Mouse (Mus musculus): ENCODE data around the gene Mvp. TPM values are rescaled to one million over a fixed set of nuclear protein-coding genes. Genes with fewer than 3 reads are reported as not detected.

The Mvp gene
- polyA plus RNA-seq, 1 experiment = 32.2 TPM

GRCm38 (mm10) chr7:126946530-126946929, 67.9 kb downstream of the Mvp start:
- Histone ChIP-seq H3K27ac (ENCODE audit: insufficient read depth, low read length) (no peak overlapping the region), H3K4me1 (ENCODE audit: control insufficient read depth, insufficient read depth, low read length) (no peaks in the 10 kb centered on the region), H3K4me3 (ENCODE audit: insufficient read depth, low read length) (no peak overlapping the region)
- TF ChIP-seq POLR2A (IDR thresholded peaks at IDR 0.05; ENCODE audit: low read depth, low read length) = no peak
- peak; percentile 79; the same call in 1 of the 2 replicates for TF ChIP-seq CTCF (IDR thresholded peaks at IDR 0.05; ENCODE audit: borderline replicate concordance, insufficient read depth, low read length)

GRCm38 (mm10) chr7:126941801-126942200, 72.6 kb downstream of the Mvp start:
- TF ChIP-seq CTCF (IDR thresholded peaks at IDR 0.05; ENCODE audit: borderline replicate concordance, insufficient read depth, low read length) (no peak), POLR2A (IDR thresholded peaks at IDR 0.05; ENCODE audit: low read depth, low read length) (no peak)
- no peak overlapping the region for H3K4me3 ChIP-seq (ENCODE audit: insufficient read depth, low read length)
- no peaks in the 10 kb centered on the region for H3K4me1 ChIP-seq (ENCODE audit: control insufficient read depth, insufficient read depth, low read length)
- no peak overlapping the region for H3K27ac ChIP-seq (ENCODE audit: insufficient read depth, low read length)

- H3K4me3 ChIP-seq (ENCODE audit: insufficient read depth, low read length) = no peak overlapping the region
- no peak overlapping the region for H3K27ac ChIP-seq (ENCODE audit: insufficient read depth, low read length)
- no peaks in the 10 kb centered on the region for H3K4me1 ChIP-seq (ENCODE audit: control insufficient read depth, insufficient read depth, low read length)
- TF ChIP-seq POLR2A (IDR thresholded peaks at IDR 0.05; ENCODE audit: low read depth, low read length) = no peak
- TF ChIP-seq CTCF (IDR thresholded peaks at IDR 0.05; ENCODE audit: borderline replicate concordance, insufficient read depth, low read length) = no peak
Observed at GRCm38 (mm10) chr7:126941171-126941570, 73.2 kb downstream of the Mvp start.

Other genes starting within 250 kb of the Mvp start
- gene Gdpd3, start 248.3 kb downstream of the Mvp start, polyA plus RNA-seq (2011; ENCODE audit: insufficient read length, low read depth, missing spikeins) = 2.8 and 3.6 TPM in 2 replicates
- gene Ypel3, start 237.7 kb downstream of the Mvp start, polyA plus RNA-seq (2011; ENCODE audit: insufficient read length, low read depth, missing spikeins) = 58.8 and 62.2 TPM in 2 replicates
- 0.49 TPM in 1 of 2 replicates, not detected in the other for gene Tbx6, start 233.1 kb downstream of the Mvp start, polyA plus RNA-seq (2011; ENCODE audit: insufficient read length, low read depth, missing spikeins)
- 106 and 118 TPM in 2 replicates for gene Ppp4c, start 222.1 kb downstream of the Mvp start, polyA plus RNA-seq (2011; ENCODE audit: insufficient read length, low read depth, missing spikeins)
- 0.37 and 1.2 TPM in 2 replicates for gene Fam57b, start 217.0 kb downstream of the Mvp start, polyA plus RNA-seq (2011; ENCODE audit: insufficient read length, low read depth, missing spikeins)
- gene 4930451I11Rik, start 183.0 kb downstream of the Mvp start, polyA plus RNA-seq (2011; ENCODE audit: insufficient read length, low read depth, missing spikeins) = not detected in 2 replicates
- not detected in 2 replicates for gene Doc2a, start 167.2 kb downstream of the Mvp start, polyA plus RNA-seq (2011; ENCODE audit: insufficient read length, low read depth, missing spikeins)
- 20.5 and 40.2 TPM in 2 replicates for gene Hirip3, start 152.6 kb downstream of the Mvp start, polyA plus RNA-seq (2011; ENCODE audit: insufficient read length, low read depth, missing spikeins)
- gene Ino80e, start 152.2 kb downstream of the Mvp start, polyA plus RNA-seq (2011; ENCODE audit: insufficient read length, low read depth, missing spikeins) = 54.0 and 63.0 TPM in 2 replicates
- gene Taok2, start 129.9 kb downstream of the Mvp start, polyA plus RNA-seq (2011; ENCODE audit: insufficient read length, low read depth, missing spikeins) = 42.0 and 45.4 TPM in 2 replicates
- 30.7 and 33.6 TPM in 2 replicates for gene Tmem219, start 91.7 kb downstream of the Mvp start, polyA plus RNA-seq (2011; ENCODE audit: insufficient read length, low read depth, missing spikeins)
- gene Kctd13, start 85.7 kb downstream of the Mvp start, polyA plus RNA-seq (2011; ENCODE audit: insufficient read length, low read depth, missing spikeins) = 9.0 and 9.1 TPM in 2 replicates
- gene Asphd1, start 65.0 kb downstream of the Mvp start, polyA plus RNA-seq (2011; ENCODE audit: insufficient read length, low read depth, missing spikeins) = 0.30 TPM in 1 of 2 replicates, not detected in the other
- gene Sez6l2, start 64.1 kb downstream of the Mvp start, polyA plus RNA-seq (2011; ENCODE audit: insufficient read length, low read depth, missing spikeins) = not detected in 2 replicates
- 134 and 139 TPM in 2 replicates for gene Cdipt, start 38.7 kb downstream of the Mvp start, polyA plus RNA-seq (2011; ENCODE audit: insufficient read length, low read depth, missing spikeins)
- 1.7 TPM in 1 of 2 replicates, not detected in the other for gene Cdiptos, start 38.5 kb downstream of the Mvp start, polyA plus RNA-seq (2011; ENCODE audit: insufficient read length, low read depth, missing spikeins)
- 21.7 and 25.6 TPM in 2 replicates for gene Pagr1b, start 1.9 kb upstream of the Mvp start, polyA plus RNA-seq (2011; ENCODE audit: insufficient read length, low read depth, missing spikeins)
- 14.0 and 14.3 TPM in 2 replicates for gene Pagr1a, start 2.7 kb upstream of the Mvp start, polyA plus RNA-seq (2011; ENCODE audit: insufficient read length, low read depth, missing spikeins)
- 13.5 and 15.7 TPM in 2 replicates for gene Gm42742, start 6.5 kb upstream of the Mvp start, polyA plus RNA-seq (2011; ENCODE audit: insufficient read length, low read depth, missing spikeins)
- gene Prrt2, start 6.6 kb upstream of the Mvp start, polyA plus RNA-seq (2011; ENCODE audit: insufficient read length, low read depth, missing spikeins) = 3.1 and 15.3 TPM in 2 replicates
- 86.9 and 127 TPM in 2 replicates for gene Maz, start 12.4 kb upstream of the Mvp start, polyA plus RNA-seq (2011; ENCODE audit: insufficient read length, low read depth, missing spikeins)
- 22.5 and 37.4 TPM in 2 replicates for gene Kif22, start 27.9 kb upstream of the Mvp start, polyA plus RNA-seq (2011; ENCODE audit: insufficient read length, low read depth, missing spikeins)
- not detected in 2 replicates for gene Zg16, start 72.7 kb upstream of the Mvp start, polyA plus RNA-seq (2011; ENCODE audit: insufficient read length, low read depth, missing spikeins)
- gene AI467606, start 76.7 kb upstream of the Mvp start, polyA plus RNA-seq (2011; ENCODE audit: insufficient read length, low read depth, missing spikeins) = 0.42 and 1.1 TPM in 2 replicates
- gene Qprt, start 107.6 kb upstream of the Mvp start, polyA plus RNA-seq (2011; ENCODE audit: insufficient read length, low read depth, missing spikeins) = 0.25 TPM in 1 of 2 replicates, not detected in the other
- not detected in 2 replicates for gene Spn, start 123.2 kb upstream of the Mvp start, polyA plus RNA-seq (2011; ENCODE audit: insufficient read length, low read depth, missing spikeins)
- 66.3 and 74.3 TPM in 2 replicates for gene Cd2bp2, start 181.4 kb upstream of the Mvp start, polyA plus RNA-seq (2011; ENCODE audit: insufficient read length, low read depth, missing spikeins)
- 37.0 and 37.5 TPM in 2 replicates for gene Tbc1d10b, start 193.8 kb upstream of the Mvp start, polyA plus RNA-seq (2011; ENCODE audit: insufficient read length, low read depth, missing spikeins)
- 1.4 and 1.7 TPM in 2 replicates for gene Mylpf, start 194.3 kb upstream of the Mvp start, polyA plus RNA-seq (2011; ENCODE audit: insufficient read length, low read depth, missing spikeins)
- 11.0 and 12.4 TPM in 2 replicates for gene Zfp553, start 218.4 kb upstream of the Mvp start, polyA plus RNA-seq (2011; ENCODE audit: insufficient read length, low read depth, missing spikeins)
- gene Sept1, start 218.5 kb upstream of the Mvp start, polyA plus RNA-seq (2011; ENCODE audit: insufficient read length, low read depth, missing spikeins) = 3.9 and 4.2 TPM in 2 replicates
- 21.3 and 24.3 TPM in 2 replicates for gene Zfp771, start 229.7 kb upstream of the Mvp start, polyA plus RNA-seq (2011; ENCODE audit: insufficient read length, low read depth, missing spikeins)
- 29.0 and 30.6 TPM in 2 replicates for gene Dctpp1, start 246.1 kb upstream of the Mvp start, polyA plus RNA-seq (2011; ENCODE audit: insufficient read length, low read depth, missing spikeins)